Mouse (Mus musculus) frontal cortex, postnatal 36 days (tissue): Measurements from ENCODE around the gene Add1.

Experiments used
- DNase-seq, 2 experiments: peaks; one replicate each; pipeline ENCODE4 v3.0.0; 2022; ENCODE audit warnings: low spot score in 2 of 2

Gene Add1

GRCm38 (mm10) chr5:34573268-34574221 is at the start of gene Add1:
Gene Add1, plus strand, starts transcription at chr5:34573664.
- DNase-seq, result peak; percentile 97 to 98

DNA sequence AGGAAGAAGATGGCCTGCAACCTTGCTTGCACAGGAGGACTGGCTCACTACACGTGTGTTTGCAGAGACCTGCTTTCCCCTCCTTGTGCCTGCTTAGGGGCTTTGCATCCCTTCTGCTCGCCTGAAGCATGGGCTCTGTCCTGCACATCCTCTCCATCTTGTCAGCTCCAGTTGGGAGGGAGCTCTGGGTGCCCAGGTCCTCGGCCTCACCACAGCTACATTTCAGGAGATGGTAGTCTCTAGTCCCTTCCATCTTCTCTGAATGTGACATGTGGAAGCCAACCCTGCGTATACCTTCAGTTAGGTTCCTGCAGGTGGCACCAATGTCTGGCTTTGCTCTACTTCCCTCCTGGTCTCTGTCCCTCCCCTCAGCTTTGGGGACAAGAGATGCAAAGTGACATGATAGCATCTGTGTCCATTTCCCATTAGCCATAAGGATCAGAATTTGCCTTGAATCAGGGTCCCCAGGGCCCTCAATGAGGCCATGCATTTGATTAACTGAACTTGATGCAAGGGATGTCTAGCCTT is 49.4 kb upstream of the Add1 start:
- DNase-seq, result no peak

DNA sequence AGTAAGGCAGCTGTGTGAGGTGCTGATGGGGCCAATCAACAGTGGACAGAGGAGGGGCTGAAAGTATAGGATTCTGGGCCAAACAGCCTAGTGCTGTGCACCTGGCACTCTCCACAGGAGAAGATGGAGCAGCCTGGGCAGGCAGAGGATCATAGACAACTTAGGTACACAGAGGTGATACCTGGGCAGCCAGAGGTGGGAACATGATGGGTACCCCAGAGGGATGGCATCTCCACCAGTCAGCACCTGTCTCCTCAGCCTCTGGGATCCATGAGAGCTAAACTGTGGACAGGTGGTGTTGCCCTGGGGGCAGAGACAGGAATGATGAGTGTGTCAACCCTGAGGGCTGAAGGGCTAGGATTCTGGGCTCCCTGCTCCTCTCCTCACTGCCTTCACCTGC is 49.0 kb upstream of the Add1 start:
- DNase-seq, result no peak

DNA sequence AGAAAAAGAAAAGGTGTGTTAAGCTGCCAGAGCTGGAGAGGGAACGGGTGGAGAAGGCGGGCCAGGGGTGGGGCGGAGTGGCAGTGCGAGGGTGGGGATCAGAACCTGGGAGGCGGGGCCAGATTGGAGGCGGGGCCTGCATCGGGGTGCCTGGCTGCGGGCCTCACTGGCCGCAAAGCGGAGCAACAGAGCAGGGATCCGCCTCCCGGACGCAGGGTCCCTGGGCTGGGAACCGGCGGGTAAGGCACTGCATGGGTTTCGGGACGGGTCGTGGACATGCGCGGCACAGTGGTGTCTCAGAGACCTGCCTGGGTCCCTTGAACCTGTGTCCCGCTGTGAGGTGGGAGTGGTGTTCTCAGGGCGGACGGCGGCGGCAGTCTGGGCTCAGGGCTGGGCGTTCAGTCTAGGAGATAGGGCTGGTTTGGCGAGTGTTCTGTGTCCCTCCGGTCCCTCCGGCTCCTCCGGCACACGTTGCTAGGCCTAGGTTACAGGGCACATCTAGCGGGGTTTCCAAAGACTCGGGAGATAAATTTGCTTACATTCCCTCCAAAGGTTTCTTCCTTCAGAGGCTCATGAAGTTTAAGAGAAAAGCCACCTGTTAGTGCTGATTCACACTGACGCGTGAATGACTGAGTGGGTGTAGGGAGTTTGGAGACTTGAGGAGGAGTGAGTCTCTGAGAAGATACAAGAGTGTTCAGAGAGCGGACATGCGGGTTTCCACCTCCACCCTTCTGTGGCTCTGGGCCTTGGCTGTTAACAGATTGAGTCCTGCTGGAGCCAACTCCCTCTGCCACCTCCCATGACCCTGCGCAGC is 47.6 kb upstream of the Add1 start, which contains the start of gene Sh3bp2:
TSS of gene Sh3bp2 (plus strand) at position 176 of the 814 bp plus-strand sequence.
- peak; percentile 73 to 80 for DNase-seq

- DNase-seq, result no peak
These were observed 47.0 kb upstream of the Add1 start for GRCm38 (mm10) chr5:34526477-34526775.

DNA sequence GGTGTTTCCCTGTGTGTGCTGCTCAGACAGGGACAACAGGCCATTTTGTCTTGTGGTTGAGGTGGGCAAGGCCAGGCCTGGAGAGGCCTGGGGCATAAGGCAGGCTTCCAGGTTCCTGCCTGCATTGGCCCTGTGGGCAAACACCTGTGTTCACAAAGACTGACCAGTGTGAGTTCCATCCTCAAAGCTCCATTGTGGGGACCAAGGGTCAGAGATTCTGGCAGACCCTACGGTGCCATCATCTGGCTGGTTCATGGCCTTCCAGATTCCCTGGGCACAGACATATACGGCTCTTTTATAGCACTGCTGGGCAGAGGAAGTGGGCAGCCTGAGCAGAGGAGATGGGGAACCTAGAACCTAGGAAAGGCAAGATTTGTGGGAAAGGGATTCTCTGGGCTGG is 46.1 kb upstream of the Add1 start:
- DNase-seq, result no peak

- no peak for DNase-seq
These were observed 44.7 kb upstream of the Add1 start for GRCm38 (mm10) chr5:34528724-34529123.

DNA sequence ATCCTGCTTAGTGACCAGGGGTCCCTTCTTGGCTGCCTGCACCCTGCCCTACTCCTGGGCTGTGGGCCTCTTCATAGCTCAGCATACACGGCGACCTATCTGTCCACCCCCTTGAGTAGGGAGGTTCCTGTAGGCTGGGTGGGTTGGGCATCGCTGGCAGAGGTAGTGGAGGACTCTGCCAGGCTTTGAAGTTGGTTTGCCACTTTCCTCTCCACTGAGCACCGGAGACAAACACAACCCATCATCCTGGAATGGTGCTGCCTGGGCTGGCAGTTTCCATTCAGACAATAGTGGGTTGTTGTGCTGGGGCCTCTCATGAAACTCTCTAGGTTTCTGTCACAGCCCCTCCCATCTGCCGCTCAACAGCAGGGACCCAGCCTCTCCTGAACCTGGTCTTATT is 43.3 kb upstream of the Add1 start:
- DNase-seq, result no peak

GRCm38 (mm10) chr5:34530687-34531086 is 42.8 kb upstream of the Add1 start:
- no peak for DNase-seq

- DNase-seq, result no peak
These were observed 40.4 kb upstream of the Add1 start for GRCm38 (mm10) chr5:34533066-34533465.

GRCm38 (mm10) chr5:34533820-34534219 is 39.6 kb upstream of the Add1 start:
- peak in 1 of 2 experiments; percentile 23 for DNase-seq

DNA sequence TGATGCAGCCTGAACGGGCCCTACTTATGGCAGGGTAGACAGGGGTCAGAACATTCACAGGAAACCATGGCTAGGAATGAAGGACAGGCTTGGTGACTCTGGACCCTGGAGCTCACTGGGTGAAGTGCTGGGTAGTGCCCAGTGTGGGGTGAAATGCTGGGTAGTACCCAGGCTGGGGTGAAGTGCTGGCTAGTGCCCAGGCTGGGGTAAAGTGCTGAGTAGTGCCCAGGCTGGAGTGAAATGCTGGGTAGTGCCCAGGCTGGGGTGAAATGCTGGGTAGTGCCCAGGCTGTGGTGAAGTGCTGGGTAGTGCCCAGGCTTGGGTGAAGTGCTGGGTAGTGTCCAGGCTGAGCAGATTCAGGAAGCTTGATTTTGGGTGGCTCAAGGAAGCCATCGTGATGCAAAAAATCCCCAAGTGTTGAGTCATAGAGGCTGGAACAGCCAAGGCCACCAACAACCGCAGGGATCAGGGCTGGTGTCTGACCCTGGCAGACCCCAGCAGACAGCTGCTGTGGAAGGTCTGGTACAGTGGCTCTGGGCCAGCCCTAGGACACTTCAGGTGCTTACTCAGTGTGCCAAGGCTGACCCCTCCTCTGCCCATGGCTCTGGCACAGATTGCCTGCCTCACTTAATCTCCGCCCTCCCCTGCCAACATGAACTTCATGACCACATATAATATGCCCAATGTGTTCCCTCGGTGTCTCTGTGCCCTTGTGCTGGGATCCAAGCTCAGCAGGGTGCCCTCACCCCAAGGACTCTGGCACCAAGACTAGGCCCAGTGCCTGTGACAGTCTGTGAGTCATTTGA is 38.5 kb upstream of the Add1 start:
- no peak for DNase-seq

GRCm38 (mm10) chr5:34535831-34536230 is 37.6 kb upstream of the Add1 start:
- DNase-seq, result no peak

DNA sequence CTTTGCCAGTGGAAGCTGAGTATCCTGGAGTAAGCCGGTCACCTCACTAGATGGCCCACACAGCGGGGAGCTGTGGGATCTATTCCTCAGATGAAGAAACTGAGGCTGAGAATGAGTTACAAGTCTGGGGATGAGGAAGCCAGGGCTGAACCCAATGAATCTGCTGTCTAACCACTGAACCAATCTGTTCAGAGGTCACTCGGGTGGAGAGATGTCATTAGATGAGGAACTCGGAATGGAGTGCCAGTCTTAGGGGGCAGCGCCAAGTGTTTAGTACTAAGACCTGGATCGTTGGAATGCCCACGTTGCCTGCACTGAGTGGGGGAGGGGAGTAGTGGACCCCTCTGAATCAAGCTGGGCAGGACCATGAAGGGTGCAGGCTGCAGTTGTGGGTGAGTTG is 35.4 kb upstream of the Add1 start:
- DNase-seq, result no peak

DNA sequence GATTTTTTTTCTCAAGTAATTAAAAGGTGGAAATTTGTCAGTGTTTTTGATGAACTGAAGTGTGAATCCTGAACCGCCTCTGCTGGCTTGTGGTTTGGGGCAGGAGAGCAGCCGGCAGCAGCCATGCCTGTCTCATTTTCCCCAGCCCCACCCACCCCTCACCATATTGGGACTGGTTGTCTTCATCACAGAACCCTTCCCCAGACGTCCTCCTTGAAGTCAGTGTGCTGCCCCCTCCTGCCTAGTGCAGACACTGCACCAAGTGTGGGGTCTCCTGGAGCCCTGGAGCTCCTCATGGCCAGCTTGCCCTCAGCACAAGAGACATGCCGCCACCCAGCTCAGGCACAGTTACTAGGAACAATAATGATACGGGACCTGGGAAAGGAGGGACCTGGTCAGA is 34.9 kb upstream of the Add1 start:
- DNase-seq, result no peak

GRCm38 (mm10) chr5:34539121-34539520 is 34.3 kb upstream of the Add1 start:
- DNase-seq, result no peak

DNA sequence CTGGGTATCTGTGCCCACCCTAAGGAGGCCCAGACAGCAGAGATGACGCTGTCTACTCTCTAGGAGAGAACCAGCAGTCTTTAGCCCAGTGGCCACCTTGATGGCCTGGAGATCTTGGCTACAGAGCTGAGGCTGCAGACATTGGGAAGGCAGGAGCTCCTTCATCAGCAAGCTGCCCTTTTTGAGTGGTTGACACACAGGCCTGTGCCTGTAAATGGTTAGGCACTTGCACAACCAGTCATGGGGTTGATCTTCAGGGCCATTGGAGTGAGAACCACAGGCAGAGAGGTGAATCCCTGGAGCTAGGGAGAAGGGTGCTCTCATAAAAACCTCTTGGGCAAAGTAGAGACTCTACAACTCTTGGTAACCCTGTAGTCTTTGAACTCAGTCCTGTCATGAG is 31.3 kb upstream of the Add1 start:
- DNase-seq, result no peak

DNA sequence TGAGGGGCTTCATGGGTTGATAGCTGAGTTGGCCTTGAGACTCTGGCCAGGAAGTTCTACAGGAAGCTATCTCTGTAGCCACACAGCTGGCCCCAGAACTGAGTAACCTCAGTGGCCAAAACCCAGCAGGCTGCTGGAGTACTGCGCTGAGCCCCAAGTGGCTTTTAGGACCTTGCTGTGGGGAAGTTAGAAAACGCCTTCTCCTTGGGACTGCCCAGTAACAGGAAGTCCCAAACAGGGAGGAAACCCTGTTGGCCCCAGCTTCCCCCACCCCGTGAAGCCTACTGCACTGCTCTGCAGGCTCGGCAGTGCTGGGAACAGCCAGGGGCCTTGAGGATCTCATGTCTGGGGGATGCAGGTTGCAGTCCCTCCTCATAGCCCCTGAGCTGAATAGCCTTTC is 30.4 kb upstream of the Add1 start:
- DNase-seq, result no peak

DNA sequence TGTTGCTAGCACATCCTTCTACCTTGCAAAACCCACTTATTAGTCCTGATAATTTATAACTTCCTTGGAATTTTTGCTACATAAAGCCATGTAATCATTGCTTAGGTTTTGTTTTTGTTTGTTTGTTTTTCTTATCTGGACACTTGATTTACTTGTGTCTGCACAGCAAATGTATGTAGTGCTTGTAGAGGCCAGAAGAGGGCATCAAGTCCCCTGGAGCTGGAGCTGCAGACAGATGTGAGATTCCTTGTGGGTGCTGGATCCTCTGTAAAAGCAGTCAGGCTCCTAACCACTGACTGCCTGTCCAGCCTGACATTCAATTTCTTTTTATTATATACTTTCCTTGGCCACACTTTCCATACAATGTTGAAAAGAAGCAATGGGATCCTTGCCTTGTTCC is 26.1 kb upstream of the Add1 start:
- DNase-seq, result no peak

GRCm38 (mm10) chr5:34549135-34549482 is 24.4 kb upstream of the Add1 start:
- no peak for DNase-seq

DNA sequence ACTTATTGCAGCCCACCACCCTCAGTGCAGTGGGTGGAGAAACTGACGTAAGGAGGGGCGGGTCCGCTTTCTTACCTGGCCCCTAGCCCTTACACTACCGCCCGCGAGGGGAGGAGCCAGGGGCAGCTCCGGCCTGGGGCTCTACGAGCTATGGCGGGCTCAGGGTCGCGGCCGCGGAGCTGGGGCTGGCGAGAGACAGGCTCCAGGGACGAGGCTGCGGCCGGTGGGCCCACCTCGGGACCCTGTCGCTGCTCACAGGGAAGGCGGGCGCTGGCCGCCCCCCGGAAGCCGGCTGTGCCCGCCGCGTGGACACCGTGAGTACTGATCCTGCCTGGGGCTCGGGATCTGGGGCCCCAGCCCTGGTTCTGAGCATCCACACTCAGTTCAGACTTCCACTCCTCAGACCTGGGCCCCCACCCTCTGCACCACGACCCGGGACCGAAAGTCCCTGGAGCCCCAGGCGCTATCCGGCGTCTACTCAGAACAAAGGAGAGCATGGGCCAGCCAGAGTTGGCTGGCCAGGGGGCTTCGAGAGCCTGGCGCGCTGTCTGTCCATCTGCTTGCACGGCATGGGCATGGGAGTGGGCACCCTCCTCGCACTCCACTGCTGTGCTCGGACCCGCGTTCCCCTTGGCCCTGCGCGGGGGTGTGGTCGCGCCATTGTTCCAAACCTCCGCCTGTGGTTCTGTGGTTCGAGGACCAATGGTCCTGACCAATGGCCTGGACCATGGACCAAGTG is 23.8 kb upstream of the Add1 start:
- no peak for DNase-seq
